Mouse (Mus musculus) adrenal gland, postnatal 25 days (tissue): ENCODE measurements around the gene 0610012G03Rik. TPM values are rescaled to one million over a fixed set of nuclear protein-coding genes. Genes with fewer than 3 reads are reported as not detected.

Source experiments
- microRNA-seq, 2 experiments: library from miRNA; unstranded; fragments of <30 nt; microRNA quantifications; one replicate each; pipeline ENCODE4 v1.2.0; 2021
- total RNA-seq: library from RNA; stranded (reverse); gene quantifications from 2 replicates; pipeline ENCODE4 v1.2.3, GENCODE M21; 2021

0610012G03Rik gene
- total RNA-seq, 1 experiment from 2014 or later = 41.3 TPM

Small RNA genes lying within 50 kb of the gene (microRNA-seq; reads per million reads assigned to microRNA genes)
- gene Gm26269 = 0 reads per million in 2 experiments

Other genes starting within 250 kb of the 0610012G03Rik start
- gene Meltf, start 69.7 kb downstream of the 0610012G03Rik start, total RNA-seq = not detected in 2 replicates
- gene Pigz, start 14.6 kb downstream of the 0610012G03Rik start, total RNA-seq = not detected in 2 replicates
- 58.4 and 69.3 TPM in 2 replicates for gene Ncbp2, start within 50 bp of the 0610012G03Rik start, total RNA-seq
- gene Senp5, start 54.8 kb upstream of the 0610012G03Rik start, total RNA-seq = 23.2 and 24.0 TPM in 2 replicates
- 57.0 and 59.5 TPM in 2 replicates for gene Pak2, start 130.8 kb upstream of the 0610012G03Rik start, total RNA-seq
- 29.8 and 33.6 TPM in 2 replicates for gene Pigx, start 151.2 kb upstream of the 0610012G03Rik start, total RNA-seq
- gene Cep19, start 151.3 kb upstream of the 0610012G03Rik start, total RNA-seq = 13.5 and 15.7 TPM in 2 replicates
- gene Nrros, start 217.1 kb upstream of the 0610012G03Rik start, total RNA-seq = 6.1 and 8.9 TPM in 2 replicates
- gene Bex6, start 231.3 kb upstream of the 0610012G03Rik start, total RNA-seq = not detected in 2 replicates